Mouse (Mus musculus): ENCODE results near the gene Olfr1535. TPM values are rescaled to one million over a fixed set of nuclear protein-coding genes. Genes with fewer than 3 reads are reported as not detected.

The Olfr1535 gene
- not detected in 2 replicates for total RNA-seq (2015; ENCODE audit: low replicate concordance)
- not detected in 2 replicates for total RNA-seq (2017; ENCODE audit: low replicate concordance)

- no peak for ATAC-seq (replicated peaks; ENCODE audit: low FRiP score, poor library complexity, severe bottlenecking)
Measured at GRCm38 (mm10) chr13:21559793-21560192, at the start of gene Olfr1535. Gene Olfr1535 (minus strand): TSS chr13:21559893.

- no peak; the same call in 1 of the 2 replicates for ATAC-seq (replicated peaks; ENCODE audit: low FRiP score, poor library complexity, severe bottlenecking)
Measured at GRCm38 (mm10) chr13:21591618-21592017, 31.9 kb upstream of the Olfr1535 start.

GRCm38 (mm10) chr13:21581659-21582058 is 22.0 kb upstream of the Olfr1535 start, which contains the start of gene Olfr1364:
Gene Olfr1364 (minus strand): TSS chr13:21581759.
- no peak for ATAC-seq (replicated peaks; ENCODE audit: low FRiP score, poor library complexity, severe bottlenecking)

GRCm38 (mm10) chr13:21550416-21551110 is 9.1 kb downstream of the Olfr1535 start:
- no peak for ATAC-seq (replicated peaks; ENCODE audit: low FRiP score, poor library complexity, severe bottlenecking)

- ATAC-seq (replicated peaks; ENCODE audit: low FRiP score, poor library complexity, severe bottlenecking): no peak
Measured at GRCm38 (mm10) chr13:21549487-21549886, 10.2 kb downstream of the Olfr1535 start.

- no peak for ATAC-seq (replicated peaks; ENCODE audit: low FRiP score, poor library complexity, severe bottlenecking)
Measured at GRCm38 (mm10) chr13:21542708-21543107, 17.0 kb downstream of the Olfr1535 start, which contains the start of gene Olfr1366. Gene Olfr1366 (minus strand): TSS chr13:21542808.

GRCm38 (mm10) chr13:21530781-21531201 is 28.9 kb downstream of the Olfr1535 start, which contains the start of gene Zkscan8:
Gene Zkscan8 (minus strand): TSS chr13:21531120.
- ATAC-seq (replicated peaks; ENCODE audit: low FRiP score, poor library complexity, severe bottlenecking): peak; percentile 83

GRCm38 (mm10) chr13:21530136-21530535 is 29.6 kb downstream of the Olfr1535 start:
- ATAC-seq (replicated peaks; ENCODE audit: low FRiP score, poor library complexity, severe bottlenecking): no peak

GRCm38 (mm10) chr13:21506221-21506649 is 53.5 kb downstream of the Olfr1535 start:
- ATAC-seq (replicated peaks; ENCODE audit: low FRiP score, poor library complexity, severe bottlenecking): peak; percentile 94

Other genes starting within 250 kb of the Olfr1535 start
Only the 30 nearest of the 31 such genes appear.
- gene Olfr1367, start 213.0 kb downstream of the Olfr1535 start, total RNA-seq (2015; ENCODE audit: low replicate concordance): not detected in 2 replicates
- gene Olfr1367, start 213.0 kb downstream of the Olfr1535 start, total RNA-seq (2017; ENCODE audit: low replicate concordance): not detected in 2 replicates
- gene Zscan12, start 197.1 kb downstream of the Olfr1535 start, total RNA-seq (2015; ENCODE audit: low replicate concordance): 2.9 TPM in 1 of 2 replicates, not detected in the other
- 0.98 and 3.3 TPM in 2 replicates for gene Zscan12, start 197.1 kb downstream of the Olfr1535 start, total RNA-seq (2017; ENCODE audit: low replicate concordance)
- gene Zkscan3, start 157.1 kb downstream of the Olfr1535 start, total RNA-seq (2015; ENCODE audit: low replicate concordance): 33.5 and 39.4 TPM in 2 replicates
- gene Zkscan3, start 157.1 kb downstream of the Olfr1535 start, total RNA-seq (2017; ENCODE audit: low replicate concordance): 23.8 and 29.0 TPM in 2 replicates
- not detected in 2 replicates for gene Pgbd1, start 118.8 kb downstream of the Olfr1535 start, total RNA-seq (2015; ENCODE audit: low replicate concordance)
- gene Pgbd1, start 118.8 kb downstream of the Olfr1535 start, total RNA-seq (2017; ENCODE audit: low replicate concordance): not detected in 2 replicates
- gene Zscan26, start 106.2 kb downstream of the Olfr1535 start, total RNA-seq (2015; ENCODE audit: low replicate concordance): 4.7 and 8.0 TPM in 2 replicates
- 0.98 and 3.2 TPM in 2 replicates for gene Zscan26, start 106.2 kb downstream of the Olfr1535 start, total RNA-seq (2017; ENCODE audit: low replicate concordance)
- not detected in 2 replicates for gene Nkapl, start 91.4 kb downstream of the Olfr1535 start, total RNA-seq (2015; ENCODE audit: low replicate concordance)
- not detected in 2 replicates for gene Nkapl, start 91.4 kb downstream of the Olfr1535 start, total RNA-seq (2017; ENCODE audit: low replicate concordance)
- gene Zkscan4, start 81.0 kb downstream of the Olfr1535 start, total RNA-seq (2015; ENCODE audit: low replicate concordance): not detected in 2 replicates
- gene Zkscan4, start 81.0 kb downstream of the Olfr1535 start, total RNA-seq (2017; ENCODE audit: low replicate concordance): not detected in 2 replicates
- not detected in 2 replicates for gene Gm10065, start 80.5 kb downstream of the Olfr1535 start, total RNA-seq (2015; ENCODE audit: low replicate concordance)
- not detected in 2 replicates for gene Gm10065, start 80.5 kb downstream of the Olfr1535 start, total RNA-seq (2017; ENCODE audit: low replicate concordance)
- gene AK157302, start 64.7 kb downstream of the Olfr1535 start, total RNA-seq (2015; ENCODE audit: low replicate concordance): 2.9 and 8.4 TPM in 2 replicates
- gene AK157302, start 64.7 kb downstream of the Olfr1535 start, total RNA-seq (2017; ENCODE audit: low replicate concordance): 2.0 and 4.1 TPM in 2 replicates
- 4.2 TPM in 1 of 2 replicates, not detected in the other for gene Gm11273, start 58.5 kb downstream of the Olfr1535 start, total RNA-seq (2015; ENCODE audit: low replicate concordance)
- 1.5 TPM in 1 of 2 replicates, not detected in the other for gene Gm11273, start 58.5 kb downstream of the Olfr1535 start, total RNA-seq (2017; ENCODE audit: low replicate concordance)
- 4.0 and 11.7 TPM in 2 replicates for gene Zkscan8, start 28.8 kb downstream of the Olfr1535 start, total RNA-seq (2015; ENCODE audit: low replicate concordance)
- 1.3 and 1.7 TPM in 2 replicates for gene Zkscan8, start 28.8 kb downstream of the Olfr1535 start, total RNA-seq (2017; ENCODE audit: low replicate concordance)
- not detected in 2 replicates for gene Olfr1366, start 17.1 kb downstream of the Olfr1535 start, total RNA-seq (2015; ENCODE audit: low replicate concordance)
- gene Olfr1366, start 17.1 kb downstream of the Olfr1535 start, total RNA-seq (2017; ENCODE audit: low replicate concordance): not detected in 2 replicates
- not detected in 2 replicates for gene Olfr1364, start 21.9 kb upstream of the Olfr1535 start, total RNA-seq (2015; ENCODE audit: low replicate concordance)
- not detected in 2 replicates for gene Olfr1364, start 21.9 kb upstream of the Olfr1535 start, total RNA-seq (2017; ENCODE audit: low replicate concordance)
- not detected in 2 replicates for gene Olfr1362, start 54.1 kb upstream of the Olfr1535 start, total RNA-seq (2015; ENCODE audit: low replicate concordance)
- gene Olfr1362, start 54.1 kb upstream of the Olfr1535 start, total RNA-seq (2017; ENCODE audit: low replicate concordance): not detected in 2 replicates
- not detected in 2 replicates for gene Olfr11, start 82.6 kb upstream of the Olfr1535 start, total RNA-seq (2015; ENCODE audit: low replicate concordance)
- not detected in 2 replicates for gene Olfr11, start 82.6 kb upstream of the Olfr1535 start, total RNA-seq (2017; ENCODE audit: low replicate concordance)
- not detected in 2 replicates for gene Olfr1361, start 103.5 kb upstream of the Olfr1535 start, total RNA-seq (2015; ENCODE audit: low replicate concordance)
- not detected in 2 replicates for gene Olfr1361, start 103.5 kb upstream of the Olfr1535 start, total RNA-seq (2017; ENCODE audit: low replicate concordance)
- not detected in 2 replicates for gene Olfr1360, start 117.5 kb upstream of the Olfr1535 start, total RNA-seq (2015; ENCODE audit: low replicate concordance)
- gene Olfr1360, start 117.5 kb upstream of the Olfr1535 start, total RNA-seq (2017; ENCODE audit: low replicate concordance): not detected in 2 replicates
- gene Olfr1359, start 138.2 kb upstream of the Olfr1535 start, total RNA-seq (2015; ENCODE audit: low replicate concordance): not detected in 2 replicates
- not detected in 2 replicates for gene Olfr1359, start 138.2 kb upstream of the Olfr1535 start, total RNA-seq (2017; ENCODE audit: low replicate concordance)
- 989 and 1,130 TPM in 2 replicates for gene Hist1h2bl, start 156.2 kb upstream of the Olfr1535 start, total RNA-seq (2015; ENCODE audit: low replicate concordance)
- gene Hist1h2bl, start 156.2 kb upstream of the Olfr1535 start, total RNA-seq (2017; ENCODE audit: low replicate concordance): 1,595 and 2,060 TPM in 2 replicates
- 22.6 and 24.1 TPM in 2 replicates for gene Hist1h2ai, start 156.5 kb upstream of the Olfr1535 start, total RNA-seq (2015; ENCODE audit: low replicate concordance)
- gene Hist1h2ai, start 156.5 kb upstream of the Olfr1535 start, total RNA-seq (2017; ENCODE audit: low replicate concordance): 2,450 and 5,888 TPM in 2 replicates
- 64.9 and 143 TPM in 2 replicates for gene Hist1h3h, start 157.8 kb upstream of the Olfr1535 start, total RNA-seq (2015; ENCODE audit: low replicate concordance)
- 379 and 793 TPM in 2 replicates for gene Hist1h3h, start 157.8 kb upstream of the Olfr1535 start, total RNA-seq (2017; ENCODE audit: low replicate concordance)
- gene Hist1h2bm, start 162.2 kb upstream of the Olfr1535 start, total RNA-seq (2015; ENCODE audit: low replicate concordance): 396 and 580 TPM in 2 replicates
- 1,330 and 1,438 TPM in 2 replicates for gene Hist1h2bm, start 162.2 kb upstream of the Olfr1535 start, total RNA-seq (2017; ENCODE audit: low replicate concordance)
- gene Hist1h4j, start 175.2 kb upstream of the Olfr1535 start, total RNA-seq (2015; ENCODE audit: low replicate concordance): 12.6 and 18.4 TPM in 2 replicates
- 900 and 1,530 TPM in 2 replicates for gene Hist1h4j, start 175.2 kb upstream of the Olfr1535 start, total RNA-seq (2017; ENCODE audit: low replicate concordance)
- 298 and 381 TPM in 2 replicates for gene Hist1h4k, start 190.6 kb upstream of the Olfr1535 start, total RNA-seq (2015; ENCODE audit: low replicate concordance)
- gene Hist1h4k, start 190.6 kb upstream of the Olfr1535 start, total RNA-seq (2017; ENCODE audit: low replicate concordance): 3,827 and 6,951 TPM in 2 replicates
- 480 and 792 TPM in 2 replicates for gene Hist1h2ak, start 193.9 kb upstream of the Olfr1535 start, total RNA-seq (2015; ENCODE audit: low replicate concordance)
- 4,887 and 6,345 TPM in 2 replicates for gene Hist1h2ak, start 193.9 kb upstream of the Olfr1535 start, total RNA-seq (2017; ENCODE audit: low replicate concordance)
- gene Hist1h2bn, start 194.2 kb upstream of the Olfr1535 start, total RNA-seq (2015; ENCODE audit: low replicate concordance): 1,688 and 1,944 TPM in 2 replicates
- gene Hist1h2bn, start 194.2 kb upstream of the Olfr1535 start, total RNA-seq (2017; ENCODE audit: low replicate concordance): 6,530 and 7,011 TPM in 2 replicates
- gene Hist1h1b, start 220.7 kb upstream of the Olfr1535 start, total RNA-seq (2015; ENCODE audit: low replicate concordance): 1,815 and 1,971 TPM in 2 replicates
- gene Hist1h1b, start 220.7 kb upstream of the Olfr1535 start, total RNA-seq (2017; ENCODE audit: low replicate concordance): 4,746 and 7,405 TPM in 2 replicates
- gene Hist1h3i, start 223.5 kb upstream of the Olfr1535 start, total RNA-seq (2015; ENCODE audit: low replicate concordance): 807 and 971 TPM in 2 replicates
- gene Hist1h3i, start 223.5 kb upstream of the Olfr1535 start, total RNA-seq (2017; ENCODE audit: low replicate concordance): 793 and 862 TPM in 2 replicates
- gene Hist1h2an, start 227.3 kb upstream of the Olfr1535 start, total RNA-seq (2015; ENCODE audit: low replicate concordance): 9.4 and 13.4 TPM in 2 replicates
- 1,681 and 2,099 TPM in 2 replicates for gene Hist1h2an, start 227.3 kb upstream of the Olfr1535 start, total RNA-seq (2017; ENCODE audit: low replicate concordance)
- 31.0 and 96.0 TPM in 2 replicates for gene Hist1h2bp, start 227.6 kb upstream of the Olfr1535 start, total RNA-seq (2015; ENCODE audit: low replicate concordance)
- gene Hist1h2bp, start 227.6 kb upstream of the Olfr1535 start, total RNA-seq (2017; ENCODE audit: low replicate concordance): 241 and 315 TPM in 2 replicates